Mouse (Mus musculus) ES-Bruce4 (cell line): ENCODE results near the gene Metap1d.

Experiments
- CTCF ChIP-seq: IDR thresholded peaks from one replicate; pipeline ENCODE4 v1.8.1; 2011; ENCODE audit warnings: low read depth, low read length
- EP300 ChIP-seq: IDR thresholded peaks from 2 replicates; pipeline ENCODE4 v1.6.1; 2011; ENCODE audit warnings: low read depth, low read length; ENCODE audit not compliant: insufficient read depth
- POLR2A ChIP-seq: IDR thresholded peaks from one replicate; pipeline ENCODE4 v1.8.1; 2011; ENCODE audit warnings: low read length; ENCODE audit not compliant: insufficient read depth

DNA sequence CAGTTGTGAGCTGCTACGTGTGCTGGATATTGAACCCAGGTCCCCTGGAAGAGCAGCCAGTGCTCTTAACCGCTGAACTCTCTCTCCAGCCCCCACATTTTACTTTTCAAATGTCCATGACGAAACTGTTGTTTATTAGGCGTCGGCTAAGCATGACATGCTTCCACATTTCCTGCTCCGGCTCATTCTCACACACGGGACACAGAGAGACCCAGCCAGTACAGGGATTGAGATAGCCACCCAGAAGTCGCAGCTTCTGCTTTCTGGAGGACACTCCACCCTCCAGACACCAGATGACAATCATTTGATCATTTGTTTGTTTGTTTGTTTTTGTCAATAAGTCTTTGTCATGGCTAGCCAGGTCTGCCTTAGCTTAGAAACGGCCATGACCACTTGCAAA is 51.8 kb downstream of the Metap1d start:
- TF ChIP-seq EP300 (no peak), POLR2A (no peak), CTCF (no peak)
